Mouse (Mus musculus): ENCODE results near the gene Terb1. TPM values are rescaled to one million over a fixed set of nuclear protein-coding genes. Genes with fewer than 3 reads are reported as not detected.

Terb1 gene
- 0.23 and 0.29 TPM in 2 replicates for polyA plus RNA-seq (2012; rRNA removed)
- polyA plus RNA-seq (2014; fragmentation: Nextera tagmentation; extraction: Ambion mirVana) = 0.44 and 0.48 TPM in 2 replicates

DNA sequence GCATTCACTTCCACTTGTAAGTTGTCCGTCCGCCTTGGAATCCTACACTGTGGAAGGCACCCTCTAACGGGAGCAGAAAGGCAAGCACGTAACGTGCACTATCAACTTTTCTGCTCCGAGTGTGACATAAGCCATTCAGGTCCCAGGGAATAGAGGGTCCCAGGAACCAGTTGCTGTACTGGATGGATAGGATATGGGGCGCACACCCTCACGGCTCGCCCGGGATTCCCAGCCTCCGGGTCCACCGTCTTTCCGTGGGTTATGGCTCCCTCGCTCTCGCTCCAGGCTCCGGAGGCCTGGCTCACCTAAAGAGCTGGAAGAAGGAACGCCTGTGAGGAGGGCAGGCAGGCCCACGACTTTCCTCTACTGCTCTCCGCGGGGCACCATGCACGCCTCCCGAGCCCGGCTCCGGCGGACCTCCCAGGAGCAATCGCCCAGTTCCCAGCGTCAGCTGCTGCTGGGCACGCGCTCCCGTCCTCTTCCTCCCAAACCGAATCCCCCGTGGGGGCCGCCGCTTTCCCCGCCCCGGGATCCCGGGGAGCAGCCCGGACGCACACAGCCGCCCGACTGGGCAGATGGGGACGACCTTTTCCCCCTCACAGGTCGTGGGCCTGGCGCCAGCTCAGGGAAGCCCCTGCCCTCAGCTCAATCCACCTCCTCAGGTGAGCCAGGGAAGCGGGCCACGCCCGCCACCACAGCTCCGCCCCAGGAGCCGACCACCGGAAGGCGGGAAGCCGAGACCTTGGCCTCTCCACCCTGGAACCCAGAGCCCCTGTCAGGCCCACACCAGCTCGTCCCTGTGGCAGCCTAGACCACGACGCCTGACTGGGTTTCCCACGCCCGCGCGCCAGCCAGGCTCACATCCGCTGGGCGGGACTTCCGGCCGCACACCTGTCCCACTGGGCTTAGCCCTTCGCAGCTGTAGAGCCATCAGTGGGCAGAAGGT lies at the start of gene Terb1:
Gene Terb1 (minus strand): TSS at position 850 of the 946 bp plus-strand sequence.
- Histone ChIP-seq H3K36me3 (ENCODE audit: control insufficient read depth, insufficient read depth, low read length) (peaks cover 17% of the 10 kb centered on the region), H3K27ac (replicated peaks; ENCODE audit: low read depth, low read length) (no peak within 1 kb of the TSS), H3K4me3 (replicated peaks; ENCODE audit: low read length) (peak within 1 kb of the TSS; percentile 56), H3K4me2 (replicated peaks; ENCODE audit: low read depth, low read length, severe bottlenecking) (peak within 1 kb of the TSS; percentile 100), H3K4me1 (ENCODE audit: control insufficient read depth, insufficient read depth, low read length) (no peaks in the 10 kb centered on the region), H3K27me3 (ENCODE audit: control insufficient read depth, insufficient read depth, low read length) (no peaks in the 10 kb centered on the region), H3K9ac (ENCODE audit: low read depth, low read length, severe bottlenecking) (peak within 1 kb of the TSS; percentile 80), H3K9me3 (ENCODE audit: control insufficient read depth, low read length) (no peaks in the 10 kb centered on the region)
- TF ChIP-seq POLR2A (IDR thresholded peaks at IDR 0.05; ENCODE audit: borderline replicate concordance, extremely low read depth, insufficient read depth, insufficient read length) = no peak
- 1% methylated on average over 46 of the region's 64 CpGs for WGBS
- DNase-seq (ENCODE audit: low spot score) (peak; percentile 9), ATAC-seq (ENCODE audit: low FRiP score, low read depth) (peak; percentile 74)

DNA sequence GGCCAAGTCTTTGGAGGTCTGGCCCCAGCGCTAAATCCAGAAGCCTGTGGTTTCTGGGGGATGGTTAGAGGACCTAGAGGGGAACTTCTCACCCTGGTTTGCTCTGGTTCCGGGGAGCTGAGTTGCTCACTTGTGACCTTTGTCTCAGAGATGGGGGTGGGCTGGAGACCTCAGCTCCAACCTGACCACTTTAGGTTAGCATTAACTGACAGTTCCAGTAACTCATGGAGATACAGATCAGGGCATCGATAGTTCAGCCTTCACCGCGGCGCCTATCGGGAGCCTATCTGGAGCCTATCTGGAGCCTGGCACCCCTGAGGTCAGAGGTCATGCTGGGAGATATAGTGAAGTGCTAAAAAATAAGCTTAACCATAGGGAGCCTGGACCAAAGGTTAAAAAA lies 47.5 kb upstream of the Terb1 start:
- no peak for TF ChIP-seq POLR2A (IDR thresholded peaks at IDR 0.05; ENCODE audit: borderline replicate concordance, extremely low read depth, insufficient read depth, insufficient read length)
- Histone ChIP-seq H3K36me3 (ENCODE audit: control insufficient read depth, insufficient read depth, low read length) (no peaks in the 10 kb centered on the region), H3K4me2 (replicated peaks; ENCODE audit: low read depth, low read length, severe bottlenecking) (no peak overlapping the region), H3K27me3 (ENCODE audit: control insufficient read depth, insufficient read depth, low read length) (no peaks in the 10 kb centered on the region), H3K9me3 (ENCODE audit: control insufficient read depth, low read length) (no peaks in the 10 kb centered on the region), H3K4me3 (replicated peaks; ENCODE audit: low read length) (no peak overlapping the region), H3K4me1 (ENCODE audit: control insufficient read depth, insufficient read depth, low read length) (no peaks in the 10 kb centered on the region), H3K27ac (replicated peaks; ENCODE audit: low read depth, low read length) (no peak overlapping the region), H3K9ac (ENCODE audit: low read depth, low read length, severe bottlenecking) (no peak overlapping the region)
- DNase-seq (ENCODE audit: low spot score) = no peak
- no peak for ATAC-seq (ENCODE audit: low FRiP score, low read depth)
- WGBS = 69% methylated on average over 7 of the region's 7 CpGs

DNA sequence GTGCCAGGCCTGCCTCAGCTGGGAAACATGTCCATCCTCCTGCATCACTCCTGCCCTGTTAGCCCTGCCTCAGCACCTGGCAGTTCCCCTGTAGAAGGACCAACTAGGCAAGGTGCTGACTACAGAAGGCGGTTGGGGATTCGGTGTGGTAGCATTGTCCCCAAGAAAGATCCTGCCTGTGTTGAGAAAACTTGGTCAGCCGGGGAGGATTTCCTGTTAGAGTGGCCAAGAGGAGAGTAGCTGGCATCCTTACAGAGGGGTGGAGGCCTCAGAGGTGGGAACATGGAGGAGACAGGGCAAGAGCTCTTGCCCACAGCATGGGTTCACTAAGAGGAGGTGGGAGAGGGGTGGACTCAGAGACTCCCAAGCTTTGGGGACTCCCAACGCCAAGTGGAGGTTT lies 45.5 kb upstream of the Terb1 start:
- DNase-seq (ENCODE audit: low spot score) (no peak), ATAC-seq (ENCODE audit: low FRiP score, low read depth) (no peak)
- no peaks in the 10 kb centered on the region for H3K27me3 ChIP-seq (ENCODE audit: control insufficient read depth, insufficient read depth, low read length)
- H3K36me3 ChIP-seq (ENCODE audit: control insufficient read depth, insufficient read depth, low read length) = no peaks in the 10 kb centered on the region
- H3K4me2 ChIP-seq (replicated peaks; ENCODE audit: low read depth, low read length, severe bottlenecking) = no peak overlapping the region
- no peaks in the 10 kb centered on the region for H3K4me1 ChIP-seq (ENCODE audit: control insufficient read depth, insufficient read depth, low read length)
- H3K27ac ChIP-seq (replicated peaks; ENCODE audit: low read depth, low read length) = no peak overlapping the region
- WGBS = 85% methylated on average over 4 of the region's 4 CpGs
- no peaks in the 10 kb centered on the region for H3K9me3 ChIP-seq (ENCODE audit: control insufficient read depth, low read length)
- no peak for TF ChIP-seq POLR2A (IDR thresholded peaks at IDR 0.05; ENCODE audit: borderline replicate concordance, extremely low read depth, insufficient read depth, insufficient read length)
- H3K9ac ChIP-seq (ENCODE audit: low read depth, low read length, severe bottlenecking) = no peak overlapping the region
- H3K4me3 ChIP-seq (replicated peaks; ENCODE audit: low read length) = no peak overlapping the region

DNA sequence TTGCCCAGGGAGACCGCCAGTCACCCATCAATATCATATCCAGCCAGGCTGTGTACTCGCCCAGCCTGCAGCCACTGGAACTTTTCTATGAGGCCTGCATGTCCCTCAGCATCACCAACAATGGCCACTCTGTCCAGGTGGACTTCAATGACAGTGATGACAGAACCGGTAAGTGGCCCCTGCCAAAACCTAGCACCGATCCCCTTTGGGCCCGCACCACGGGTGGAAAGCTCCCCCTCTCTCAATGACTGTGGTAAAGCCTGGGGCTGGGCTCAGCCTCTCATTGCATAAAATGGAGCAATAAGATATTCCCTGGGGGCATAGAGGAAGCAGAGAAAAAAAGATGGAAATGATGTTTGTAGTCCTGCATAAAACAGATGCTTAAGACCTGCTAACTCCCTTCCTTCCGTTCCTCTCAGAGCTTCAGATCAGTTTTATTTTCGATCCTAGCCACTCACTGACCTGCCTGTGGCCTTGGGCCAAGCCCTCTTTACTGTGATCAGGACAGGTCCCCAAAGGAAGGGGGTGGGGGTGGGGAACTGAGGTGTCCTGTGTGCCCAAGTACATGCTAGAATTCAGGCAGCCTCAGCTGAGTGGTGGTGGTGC lies 33.8 kb upstream of the Terb1 start:
- Histone ChIP-seq H3K9me3 (ENCODE audit: control insufficient read depth, low read length) (no peaks in the 10 kb centered on the region), H3K4me1 (ENCODE audit: control insufficient read depth, insufficient read depth, low read length) (0 out of 2 replicates have a peak, but pooled peaks cover 8% of the 10 kb centered on the region), H3K36me3 (ENCODE audit: control insufficient read depth, insufficient read depth, low read length) (no peaks in the 10 kb centered on the region), H3K4me2 (replicated peaks; ENCODE audit: low read depth, low read length, severe bottlenecking) (no peak overlapping the region), H3K4me3 (replicated peaks; ENCODE audit: low read length) (no peak overlapping the region), H3K27me3 (ENCODE audit: control insufficient read depth, insufficient read depth, low read length) (peaks cover 48% of the 10 kb centered on the region), H3K27ac (replicated peaks; ENCODE audit: low read depth, low read length) (no peak overlapping the region), H3K9ac (ENCODE audit: low read depth, low read length, severe bottlenecking) (no peak overlapping the region)
- DNase-seq (ENCODE audit: low spot score) (no peak), ATAC-seq (ENCODE audit: low FRiP score, low read depth) (no peak)
- 74% methylated on average over 8 of the region's 8 CpGs for WGBS
- no peak for TF ChIP-seq POLR2A (IDR thresholded peaks at IDR 0.05; ENCODE audit: borderline replicate concordance, extremely low read depth, insufficient read depth, insufficient read length)

DNA sequence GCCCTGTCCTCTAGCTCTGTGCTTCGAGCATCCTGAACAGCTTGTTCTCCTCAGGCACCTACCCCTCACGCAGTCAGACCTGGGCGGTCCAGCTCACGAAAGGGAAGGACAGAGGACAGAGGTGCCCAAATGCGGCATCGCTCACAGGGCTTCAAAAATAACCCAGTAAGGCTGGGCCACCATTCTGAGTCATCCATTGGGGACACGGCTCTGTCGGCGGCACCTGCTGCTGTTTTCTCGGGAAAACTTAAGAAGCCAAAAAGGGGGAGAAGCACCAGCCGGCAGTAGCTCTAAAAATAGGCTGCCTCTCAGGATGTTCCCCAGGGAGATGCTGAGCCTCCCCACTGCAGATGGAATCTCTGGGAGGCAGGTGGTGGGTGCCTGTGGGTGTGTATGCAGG lies 32.5 kb upstream of the Terb1 start:
- 17% methylated on average over 11 of the region's 11 CpGs for WGBS
- no peak overlapping the region for H3K27ac ChIP-seq (replicated peaks; ENCODE audit: low read depth, low read length)
- H3K4me2 ChIP-seq (replicated peaks; ENCODE audit: low read depth, low read length, severe bottlenecking) = no peak overlapping the region
- no peak for TF ChIP-seq POLR2A (IDR thresholded peaks at IDR 0.05; ENCODE audit: borderline replicate concordance, extremely low read depth, insufficient read depth, insufficient read length)
- no peaks in the 10 kb centered on the region for H3K9me3 ChIP-seq (ENCODE audit: control insufficient read depth, low read length)
- DNase-seq (ENCODE audit: low spot score) (no peak), ATAC-seq (ENCODE audit: low FRiP score, low read depth) (no peak)
- H3K9ac ChIP-seq (ENCODE audit: low read depth, low read length, severe bottlenecking) = no peak overlapping the region
- H3K4me1 ChIP-seq (ENCODE audit: control insufficient read depth, insufficient read depth, low read length) = 0 out of 2 replicates have a peak, but pooled peaks cover 8% of the 10 kb centered on the region
- H3K36me3 ChIP-seq (ENCODE audit: control insufficient read depth, insufficient read depth, low read length) = no peaks in the 10 kb centered on the region
- peaks cover 48% of the 10 kb centered on the region for H3K27me3 ChIP-seq (ENCODE audit: control insufficient read depth, insufficient read depth, low read length)
- H3K4me3 ChIP-seq (replicated peaks; ENCODE audit: low read length) = no peak overlapping the region

Data from limb, embryonic 14.5 days (tissue).